Mouse (Mus musculus) limb, embryonic 14.5 days (tissue): ENCODE results near the gene Calml4. TPM values are rescaled to one million over a fixed set of nuclear protein-coding genes. Genes with fewer than 3 reads are reported as not detected.

Experiments used
- ATAC-seq: fragments of 200-750 bp; cut with Nextera tagmentation; 2 replicates; pipeline ENCODE4 v1.8.0; 2017; ENCODE audit warnings: low read depth, moderate number of reproducible peaks, moderate TSS enrichment; ENCODE audit not compliant: low FRiP score
- DNase-seq: peaks from one replicate; pipeline ENCODE4 v3.0.0-alpha.2; 2015; ENCODE audit warnings: low spot score
- H3K27ac ChIP-seq: fragments of 300-500 bp; sonication (generic); replicated peaks from 2 replicates; pipeline ENCODE4 v1.5.1; 2014; ENCODE audit warnings: low read depth, mild to moderate bottlenecking, low read length, moderate library complexity, mixed read lengths
- H3K27me3 ChIP-seq: fragments of 300-500 bp; sonication (generic); 2 replicates; pipeline ENCODE4 v1.6.1; 2014; ENCODE audit warnings: low read length, mixed read lengths; ENCODE audit not compliant: control insufficient read depth, insufficient read depth
- H3K36me3 ChIP-seq: fragments of 300-500 bp; sonication (generic); 2 replicates; pipeline ENCODE4 v1.6.1; 2014; ENCODE audit warnings: mild to moderate bottlenecking, low read length, moderate library complexity, mixed read lengths; ENCODE audit not compliant: control insufficient read depth, insufficient read depth
- H3K4me1 ChIP-seq: fragments of 300-500 bp; sonication (generic); 2 replicates; pipeline ENCODE4 v1.6.1; 2014; ENCODE audit warnings: antibody characterized with exemption, low read length, mixed read lengths; ENCODE audit not compliant: control insufficient read depth, insufficient read depth
- H3K4me2 ChIP-seq: fragments of 300-500 bp; sonication (generic); replicated peaks from 2 replicates; pipeline ENCODE4 v1.6.1; 2014; ENCODE audit warnings: low read depth, mild to moderate bottlenecking, low read length, moderate library complexity; ENCODE audit not compliant: severe bottlenecking
- H3K4me3 ChIP-seq: fragments of 300-500 bp; sonication (generic); replicated peaks from 2 replicates; pipeline ENCODE4 v1.5.1; 2014; ENCODE audit warnings: low read length
- H3K9ac ChIP-seq: fragments of 300-500 bp; sonication (generic); 2 replicates; pipeline ENCODE4 v1.6.1; 2014; ENCODE audit warnings: mild to moderate bottlenecking, low read depth, low read length, moderate library complexity; ENCODE audit not compliant: severe bottlenecking
- H3K9me3 ChIP-seq: fragments of 300-500 bp; sonication (generic); 2 replicates; pipeline ENCODE4 v1.6.1; 2016; ENCODE audit warnings: low read length; ENCODE audit not compliant: control insufficient read depth
- POLR2A ChIP-seq: fragments of 200-500 bp; IDR thresholded peaks from 2 replicates; pipeline ENCODE4 v1.8.0; 2012; ENCODE audit warnings: inconsistent platforms, mild to moderate bottlenecking, moderate library complexity, borderline replicate concordance; ENCODE audit not compliant: insufficient read depth, insufficient read length; ENCODE audit errors: extremely low read depth
- WGBS: fragments of 180-500 bp; shearing (Covaris S2); extraction: QIAGEN DNeasy Blood & Tissue Kit; methylation state at CpG from one replicate; pipeline ENCODE4 v1.1.7; 2014; 5-methylcytosine and 5-hydroxymethylcytosine counted together
- polyA plus RNA-seq, 2 experiments: library from polyadenylated mRNA; depleted of rRNA in 1 of 2; stranded (reverse) in 1 of 2; unstranded in 1 of 2; fragments of >200 nt; fragmentation: Nextera tagmentation in 1 of 2; extraction: Ambion mirVana in 1 of 2; gene quantifications; 2 replicates each; pipeline versions ENCODE4 v1.2.1 to v1.2.3; 2012 to 2014

Calml4 gene
- polyA plus RNA-seq, 2 experiments = 14.3 to 18.7 TPM

- Histone ChIP-seq H3K27ac (no peak overlapping the region), H3K4me2 (no peak overlapping the region), H3K9me3 (0 out of 2 replicates have a peak, but pooled peaks cover 3% of the 10 kb centered on the region), H3K4me3 (no peak overlapping the region), H3K36me3 (peaks cover 41% of the 10 kb centered on the region), H3K9ac (no peak overlapping the region), H3K27me3 (no peaks in the 10 kb centered on the region), H3K4me1 (no peaks in the 10 kb centered on the region)
- 94% methylated on average over 1 of the region's 1 CpGs for WGBS
- TF ChIP-seq POLR2A = no peak
- no peak for ATAC-seq
- DNase-seq = no peak
Observed at GRCm38 (mm10) chr9:62917059-62917458, 59.2 kb downstream of the Calml4 start.

GRCm38 (mm10) chr9:62920877-62921276, 63.0 kb downstream of the Calml4 start:
- ATAC-seq (no peak), DNase-seq (no peak)
- H3K9me3 ChIP-seq = no peaks in the 10 kb centered on the region
- peaks cover 36% of the 10 kb centered on the region for H3K36me3 ChIP-seq
- H3K27me3 ChIP-seq = no peaks in the 10 kb centered on the region
- 64% methylated on average over 2 of the region's 2 CpGs for WGBS
- H3K4me2 ChIP-seq = no peak overlapping the region
- TF ChIP-seq POLR2A = no peak
- no peak overlapping the region for H3K4me3 ChIP-seq
- H3K4me1 ChIP-seq = no peaks in the 10 kb centered on the region
- no peak overlapping the region for H3K9ac ChIP-seq
- no peak overlapping the region for H3K27ac ChIP-seq

GRCm38 (mm10) chr9:62924886-62925610, 67.2 kb downstream of the Calml4 start:
- 79% methylated on average over 2 of the region's 2 CpGs for WGBS
- H3K36me3 ChIP-seq = peaks cover 14% of the 10 kb centered on the region; the same call in 1 of the 2 replicates
- H3K4me1 ChIP-seq = no peaks in the 10 kb centered on the region
- no peaks in the 10 kb centered on the region for H3K27me3 ChIP-seq
- H3K4me2 ChIP-seq = no peak overlapping the region
- no peak overlapping the region for H3K27ac ChIP-seq
- no peak for DNase-seq
- no peak overlapping the region for H3K9ac ChIP-seq
- TF ChIP-seq POLR2A = no peak
- ATAC-seq = no peak
- no peak overlapping the region for H3K4me3 ChIP-seq
- no peaks in the 10 kb centered on the region for H3K9me3 ChIP-seq

Other genes with a start within 250 kb of the Calml4 start
- gene Itga11, start 180.3 kb upstream of the Calml4 start, polyA plus RNA-seq (2012; rRNA removed) = 18.2 and 24.2 TPM in 2 replicates
- 11.6 and 13.5 TPM in 2 replicates for gene Itga11, start 180.3 kb upstream of the Calml4 start, polyA plus RNA-seq (2014; fragmentation: Nextera tagmentation; extraction: Ambion mirVana)
- gene Fem1b, start 46.1 kb upstream of the Calml4 start, polyA plus RNA-seq (2012; rRNA removed) = 20.7 and 21.2 TPM in 2 replicates
- 31.4 and 31.6 TPM in 2 replicates for gene Fem1b, start 46.1 kb upstream of the Calml4 start, polyA plus RNA-seq (2014; fragmentation: Nextera tagmentation; extraction: Ambion mirVana)
- gene Cln6, start 19.3 kb upstream of the Calml4 start, polyA plus RNA-seq (2012; rRNA removed) = 57.5 and 74.5 TPM in 2 replicates
- gene Cln6, start 19.3 kb upstream of the Calml4 start, polyA plus RNA-seq (2014; fragmentation: Nextera tagmentation; extraction: Ambion mirVana) = 24.4 and 25.6 TPM in 2 replicates
- gene Pias1, start 129.8 kb downstream of the Calml4 start, polyA plus RNA-seq (2012; rRNA removed) = 33.0 and 44.4 TPM in 2 replicates
- 52.4 and 53.5 TPM in 2 replicates for gene Pias1, start 129.8 kb downstream of the Calml4 start, polyA plus RNA-seq (2014; fragmentation: Nextera tagmentation; extraction: Ambion mirVana)